In the genomic region with DNA sequence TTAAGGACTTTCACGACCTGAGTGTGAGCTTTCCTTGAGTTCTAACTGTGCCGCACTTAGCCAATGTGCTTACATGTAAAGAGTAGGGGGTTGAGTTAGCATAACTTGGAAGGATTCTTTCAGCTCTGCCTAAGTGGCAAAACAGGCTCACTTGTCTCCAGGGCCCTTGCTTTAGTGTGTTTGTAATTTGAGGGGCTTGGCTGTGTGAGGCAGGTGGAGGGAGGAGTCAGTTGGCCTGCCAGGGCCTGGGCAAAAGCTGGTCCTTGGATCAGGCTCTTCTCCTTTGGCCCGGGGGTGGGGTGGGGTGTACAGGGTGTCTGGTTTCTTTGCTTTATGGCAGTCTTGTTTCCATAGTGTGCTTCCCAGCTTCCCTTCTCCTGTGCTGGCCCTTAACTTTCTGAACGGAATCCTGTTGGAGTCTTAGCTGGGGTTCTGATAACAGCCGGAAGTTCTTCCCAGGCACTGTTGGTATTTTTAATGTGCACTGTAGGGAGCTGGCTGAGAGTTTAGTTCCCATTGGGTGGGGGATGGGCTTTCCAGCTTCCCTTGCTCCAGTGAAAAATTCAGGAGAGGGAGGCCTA, we compare ENCODE assay signal across 8 mouse cellular contexts. TPM values are rescaled to one million over a fixed set of nuclear protein-coding genes. Genes with fewer than 3 reads are reported as not detected.
DNase-seq lines count a peak whose midpoint lies in the region; ATAC-seq and TF ChIP-seq lines count a peak whose summit lies in the region.

No protein-coding gene starts in this region.

- H3K27me3 ChIP-seq in heart, embryonic 10.5 days (ENCODE audit: insufficient read depth, poor library complexity, severe bottlenecking), result no peaks in the 10 kb centered on the region
- H3K27me3 ChIP-seq in lung, embryonic 15.5 days, result no peaks in the 10 kb centered on the region
- no peaks in the 10 kb centered on the region for H3K27me3 ChIP-seq in small intestine, adult 2 months (ENCODE audit: control insufficient read depth, insufficient read depth, low read length)

- peak overlapping the region; percentile 85 for H3K4me3 ChIP-seq in heart, embryonic 10.5 days
- peak overlapping the region; percentile 74 for H3K4me3 ChIP-seq in lung, embryonic 15.5 days
- H3K4me3 ChIP-seq in small intestine, adult 2 months (ENCODE audit: low read depth, low read length), result peak overlapping the region; percentile 7; the same call in 1 of the 2 replicates

- H3K9ac ChIP-seq in lung, embryonic 15.5 days, result peak overlapping the region; percentile 17; the same call in 1 of the 2 replicates

- TF ChIP-seq CTCF in small intestine, adult 2 months (IDR thresholded peaks at IDR 0.05; ENCODE audit: extremely low read depth, insufficient read length, insufficient replicate concordance, low read depth, low read length), result no peak

- WGBS in heart, embryonic 10.5 days, result 13% methylated on average over 5 of the region's 5 CpGs
- 2% methylated on average over 5 of the region's 5 CpGs for WGBS in lung, embryonic 15.5 days
- 30% methylated on average over 5 of the region's 5 CpGs for WGBS in small intestine, adult 2 months

- peak overlapping the region; percentile 79 for H3K4me2 ChIP-seq in lung, embryonic 15.5 days

- peak; percentile 56 for ATAC-seq in lung, embryonic 15.5 days (ENCODE audit: borderline replicate concordance, extremely low read depth, low FRiP score, low TSS enrichment)
- ATAC-seq in monocyte, adult 5-6 weeks (replicated peaks; ENCODE audit: insufficient number of reproducible peaks, low FRiP score, low TSS enrichment, poor library complexity, severe bottlenecking), result no peak

- peaks cover 58% of the 10 kb centered on the region for H3K4me1 ChIP-seq in heart, embryonic 10.5 days
- H3K4me1 ChIP-seq in lung, embryonic 15.5 days, result peaks cover 60% of the 10 kb centered on the region
- peaks cover 6% of the 10 kb centered on the region; the same call in 1 of the 2 replicates for H3K4me1 ChIP-seq in small intestine, adult 2 months (ENCODE audit: control insufficient read depth, insufficient read depth, insufficient read length, low read length)

- peak; percentile 38 to 71 for DNase-seq in adrenal gland, adult (ENCODE audit: inconsistent age in 2 of 2, low spot score in 1 of 2)
- no peak for DNase-seq in adrenal gland, postnatal 4 days (ENCODE audit: low spot score in 2 of 2)
- peak; percentile 65 for DNase-seq in embryo, embryonic 9.5 days (ENCODE audit: extremely low spot score)
- no peak for DNase-seq in heart, embryonic 10.5 days (ENCODE audit: low spot score)
- peak; percentile 55 to 57 for DNase-seq in kidney, adult 8-10 months

- H3K27ac ChIP-seq in heart, embryonic 10.5 days, result peak overlapping the region; percentile 83
- H3K27ac ChIP-seq in lung, embryonic 15.5 days, result peak overlapping the region; percentile 85
- H3K27ac ChIP-seq in small intestine, adult 2 months (ENCODE audit: insufficient read depth, low read depth, low read length), result peak overlapping the region; percentile 2; the same call in 1 of the 2 replicates

- H3K9me3 ChIP-seq in heart, embryonic 10.5 days, result no peaks in the 10 kb centered on the region
- no peaks in the 10 kb centered on the region for H3K9me3 ChIP-seq in lung, embryonic 15.5 days

- no peak for TF ChIP-seq POLR2A in small intestine, adult 2 months (IDR thresholded peaks at IDR 0.05; ENCODE audit: low read depth, low read length)

- H3K36me3 ChIP-seq in heart, embryonic 10.5 days, result 0 out of 2 replicates have a peak, but pooled peaks cover 3% of the 10 kb centered on the region
- H3K36me3 ChIP-seq in lung, embryonic 15.5 days, result no peaks in the 10 kb centered on the region
- H3K36me3 ChIP-seq in small intestine, adult 2 months (ENCODE audit: control insufficient read depth, insufficient read depth, low read length), result no peaks in the 10 kb centered on the region

RNA-seq across cellular contexts. Expression of gene Oaz2, which starts 11.5 kb away (rescaled TPM):
- 100 to 1,000 TPM; 173 to 180 TPM for total RNA-seq in adrenal gland, postnatal 4 days (2021)
- 268 and 288 TPM in 2 replicates for polyA plus RNA-seq in heart, embryonic 10.5 days (2016; fragmentation: Nextera tagmentation; extraction: Ambion mirVana)
- polyA plus RNA-seq in lung, embryonic 15.5 days (2015; fragmentation: Nextera tagmentation; extraction: Ambion mirVana), result 396 and 422 TPM in 2 replicates
- polyA plus RNA-seq in small intestine, adult 2 months (2012; rRNA removed), result 36.0 and 39.7 TPM in 2 replicates
- 72.0 to 107 TPM (median 78.2 TPM) in 3 replicates for total RNA-seq in monocyte, adult 5-6 weeks (2017)

RNA-seq across cellular contexts. Expression of gene Rbpms2, which starts 49.8 kb away (rescaled TPM):
- total RNA-seq in adrenal gland, postnatal 4 days (2021), result 10 to 100 TPM; 45.2 to 45.6 TPM
- 117 and 179 TPM in 2 replicates for polyA plus RNA-seq in heart, embryonic 10.5 days (2016; fragmentation: Nextera tagmentation; extraction: Ambion mirVana)
- polyA plus RNA-seq in lung, embryonic 15.5 days (2015; fragmentation: Nextera tagmentation; extraction: Ambion mirVana), result 15.1 and 16.6 TPM in 2 replicates
- 18.4 and 22.5 TPM in 2 replicates for polyA plus RNA-seq in small intestine, adult 2 months (2012; rRNA removed)
- 0.48 to 4.1 TPM (median 0.53 TPM) in 3 replicates for total RNA-seq in monocyte, adult 5-6 weeks (2017)

Comparison
In these comparisons a context has a peak if more than half of its experiments do, and no peak if none do; other contexts are left out.
1. DNase-seq: peak in adrenal gland, adult (2 of 2), embryo, embryonic 9.5 days (single experiment) and kidney, adult 8-10 months (2 of 2); none in adrenal gland, postnatal 4 days (0 of 2) and heart, embryonic 10.5 days (single experiment).
2. H3K27ac ChIP-seq: peak in every context shown above with its lines; median percentile 85 in lung, embryonic 15.5 days; 83 in heart, embryonic 10.5 days; 2 in small intestine, adult 2 months.
3. H3K4me3 ChIP-seq: peak in every context shown above with its lines; median percentile 85 in heart, embryonic 10.5 days; 74 in lung, embryonic 15.5 days; 7 in small intestine, adult 2 months.